Mouse (Mus musculus) adrenal gland, postnatal 36 days (tissue): ENCODE measurements around the gene Fam83e. TPM values are rescaled to one million over a fixed set of nuclear protein-coding genes. Genes with fewer than 3 reads are reported as not detected.

Experiments
- DNase-seq, 2 experiments: peaks; one replicate each; pipeline ENCODE4 v3.0.0; 2021; ENCODE audit warnings: mixed read lengths in 1 of 2
- total RNA-seq, 2 experiments: library from RNA; stranded (reverse); gene quantifications; 2 replicates each; pipeline ENCODE4 v1.2.3; 2021

The Fam83e gene
- total RNA-seq, 2 experiments from 2014 or later, result 0.36 to 0.46 TPM

DNA sequence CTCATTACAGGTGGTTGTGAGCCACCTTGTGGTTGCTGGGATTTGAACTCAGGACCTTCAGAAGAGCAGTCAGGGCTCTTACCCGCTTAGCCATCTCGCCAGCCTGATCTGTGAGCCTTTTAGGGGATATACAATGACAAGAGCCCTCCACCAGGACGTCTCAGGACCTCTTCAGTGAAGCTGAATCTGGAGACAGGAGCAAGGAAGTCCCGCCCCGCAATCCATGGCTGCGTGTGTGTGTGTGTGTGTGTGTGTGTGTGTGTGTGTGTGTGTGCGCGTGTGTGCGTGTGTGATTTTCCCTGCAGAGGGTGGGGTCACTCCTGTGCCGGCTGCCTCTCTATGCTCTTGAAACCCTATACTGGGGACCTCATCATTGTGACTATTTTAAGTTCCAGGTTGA, 18.8 kb downstream of the Fam83e start:
- no peak for DNase-seq

- DNase-seq, result no peak
Measured at GRCm38 (mm10) chr7:45741308-45741707, 20.3 kb downstream of the Fam83e start.

GRCm38 (mm10) chr7:45741777-45742176, 20.8 kb downstream of the Fam83e start:
- no peak for DNase-seq

DNA sequence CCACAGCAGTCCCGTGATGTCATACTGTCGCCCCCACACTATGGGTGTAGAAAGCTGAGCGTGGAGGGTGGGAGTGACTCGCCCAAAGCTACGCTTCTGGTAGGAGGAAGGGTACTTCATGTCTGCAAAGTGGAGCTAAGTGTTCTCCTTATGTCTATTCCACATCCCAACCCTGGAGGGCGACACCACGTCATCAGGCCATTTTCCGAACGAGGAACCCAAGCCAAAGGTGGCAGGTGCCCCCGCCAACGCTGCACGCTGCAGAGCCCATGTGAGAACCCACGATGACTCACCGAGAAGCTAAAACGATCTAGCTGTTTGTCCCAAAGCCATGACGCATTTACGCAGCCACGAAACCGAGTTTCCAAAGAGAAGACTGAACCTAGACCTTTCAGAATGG, 21.3 kb downstream of the Fam83e start:
- DNase-seq, result peak; percentile 45 to 54

- peak; percentile 75 to 81 for DNase-seq
Measured at GRCm38 (mm10) chr7:45744387-45744786, 23.4 kb downstream of the Fam83e start.

GRCm38 (mm10) chr7:45746518-45746917, 25.5 kb downstream of the Fam83e start:
- no peak for DNase-seq

- no peak for DNase-seq
Measured at GRCm38 (mm10) chr7:45747450-45747849, 26.4 kb downstream of the Fam83e start.

GRCm38 (mm10) chr7:45748110-45748509, 27.1 kb downstream of the Fam83e start:
- DNase-seq, result no peak

DNA sequence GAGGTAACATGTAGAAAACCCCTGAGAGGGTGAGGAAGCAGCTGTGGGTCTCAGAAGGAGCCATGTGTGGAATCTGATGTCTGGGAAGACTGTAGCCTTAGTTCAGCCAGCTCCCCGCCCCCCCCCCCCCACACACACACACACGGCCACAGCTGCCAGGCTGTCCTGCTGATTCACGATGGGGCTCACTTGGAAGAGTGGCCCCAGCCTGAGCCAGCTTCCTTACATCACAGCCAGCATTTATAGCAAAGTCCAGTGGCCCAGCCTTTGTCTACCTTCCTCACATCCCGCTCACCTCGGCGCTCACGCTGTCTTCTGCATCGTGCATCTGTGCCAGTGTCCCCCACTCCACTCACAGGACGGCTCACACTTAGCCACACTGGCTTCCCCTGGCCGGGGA, 28.4 kb downstream of the Fam83e start:
- peak; percentile 28 to 36 for DNase-seq

DNA sequence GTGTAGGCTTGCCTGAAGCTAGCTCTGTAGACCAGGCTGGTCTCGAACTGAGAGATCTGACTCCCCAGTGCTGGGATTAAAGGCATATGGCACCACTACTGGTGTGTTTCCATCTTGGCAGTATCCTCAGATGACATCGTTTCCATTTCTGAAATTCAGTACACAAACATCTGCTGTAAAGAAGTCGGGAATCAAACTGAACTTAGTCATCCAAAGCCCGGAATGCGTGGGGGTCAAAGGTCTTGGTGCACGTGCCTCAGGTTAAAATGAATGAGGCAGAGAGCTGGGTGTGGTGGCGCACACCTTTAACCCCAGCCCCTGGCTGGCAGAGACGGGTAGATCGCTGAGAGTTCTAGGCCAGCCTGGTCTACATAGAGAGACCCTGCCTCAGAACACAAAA, 29.1 kb downstream of the Fam83e start:
- no peak for DNase-seq

- DNase-seq, result no peak
Measured at GRCm38 (mm10) chr7:45755703-45756102, 34.7 kb downstream of the Fam83e start.

- peak in 1 of 2 experiments; percentile 17 for DNase-seq
Measured at GRCm38 (mm10) chr7:45759400-45759799, 38.4 kb downstream of the Fam83e start.

GRCm38 (mm10) chr7:45760151-45760550, 39.1 kb downstream of the Fam83e start:
- DNase-seq, result no peak

GRCm38 (mm10) chr7:45765995-45766394, 45.0 kb downstream of the Fam83e start:
- DNase-seq, result no peak

DNA sequence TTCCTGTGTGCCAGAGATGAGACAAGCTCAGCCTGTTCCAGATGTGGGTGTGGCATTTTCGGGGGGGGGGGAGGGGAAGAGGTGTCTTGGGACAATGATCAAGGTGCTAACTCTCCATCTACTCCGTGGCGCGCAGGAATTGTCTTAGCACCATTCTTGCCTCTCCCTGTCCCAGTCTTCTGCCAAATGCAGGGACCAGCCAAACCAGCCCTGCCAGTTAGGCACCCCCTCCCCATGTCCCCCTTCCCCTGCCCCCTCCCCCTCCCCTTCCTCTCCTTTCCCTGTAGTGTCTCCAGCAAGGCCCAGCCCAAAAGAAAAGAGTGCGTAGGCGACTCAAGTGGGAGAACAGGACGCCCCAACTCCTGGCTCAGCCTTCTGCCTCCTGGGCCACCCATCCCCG, 45.8 kb downstream of the Fam83e start:
- DNase-seq, result no peak

DNA sequence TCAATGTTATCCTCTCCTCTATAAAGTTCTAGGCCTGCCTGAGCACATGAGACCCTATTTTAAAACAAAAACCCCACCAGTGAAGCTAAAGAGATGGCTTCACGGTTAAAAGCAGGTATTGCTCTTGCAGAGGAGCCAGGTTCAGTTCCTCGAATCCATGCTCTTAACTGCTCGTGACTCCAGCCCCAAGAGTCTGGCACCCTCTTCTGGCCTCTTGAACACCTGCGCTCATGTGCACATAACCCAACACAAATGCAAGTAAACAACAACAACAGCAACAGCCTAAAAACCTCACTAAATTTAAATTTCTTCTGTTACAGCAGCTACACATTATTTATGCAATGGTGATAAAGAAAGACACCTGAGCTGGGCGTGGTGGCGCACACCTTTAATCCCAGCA, 46.5 kb downstream of the Fam83e start:
- DNase-seq, result no peak

- DNase-seq, result no peak
Measured at GRCm38 (mm10) chr7:45770427-45771082, 49.5 kb downstream of the Fam83e start.

DNA sequence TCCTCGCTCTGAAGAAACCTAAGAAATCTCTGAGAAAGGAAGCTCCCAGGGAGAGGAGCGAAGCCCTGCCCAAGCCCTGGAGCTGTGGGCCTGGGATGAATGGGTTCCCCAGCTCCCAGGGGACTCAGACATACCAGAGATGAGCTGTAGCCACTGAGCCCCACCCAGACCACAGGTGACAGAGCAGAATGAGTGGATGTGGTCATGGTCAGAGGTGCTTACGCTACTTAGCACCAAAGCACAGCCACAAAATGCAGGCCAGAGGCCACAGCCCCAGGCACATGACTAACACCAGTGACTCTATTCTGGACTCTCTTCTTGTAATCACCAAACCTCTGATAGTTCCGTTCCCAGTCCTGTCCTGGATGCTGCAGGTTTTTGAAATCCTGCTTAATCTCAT, 50.1 kb downstream of the Fam83e start:
- DNase-seq, result no peak

DNA sequence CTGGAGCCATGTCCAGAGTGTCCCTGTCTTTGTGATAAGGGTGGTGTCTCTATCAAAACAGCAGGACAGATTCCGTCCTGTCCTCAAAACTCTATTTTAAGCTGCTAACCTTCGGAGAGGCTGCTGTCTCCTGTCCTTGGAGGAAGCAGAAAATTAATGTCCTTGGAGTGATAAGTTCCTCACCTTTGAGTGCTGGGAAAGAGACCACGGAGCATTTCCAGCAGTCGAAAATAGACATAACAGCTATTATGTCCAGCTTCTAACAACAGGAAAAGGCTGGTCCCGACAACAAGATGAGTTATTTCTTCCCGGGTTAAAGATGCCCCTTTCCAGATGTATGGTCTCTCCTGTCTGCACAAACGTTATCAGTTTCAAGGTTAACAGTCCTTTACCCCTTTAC, 54.2 kb downstream of the Fam83e start:
- DNase-seq, result no peak

Other genes starting within 250 kb of the Fam83e start
- gene Tulp2, start 239.3 kb upstream of the Fam83e start, total RNA-seq, result 1 to 10 TPM in 1 of 2 experiments, under 1 TPM in 1; 0.86 to 2.1 TPM
- gene Gm45808, start 234.4 kb upstream of the Fam83e start, total RNA-seq, result 10 to 100 TPM; 39.2 to 52.3 TPM
- gene Dhdh, start 232.4 kb upstream of the Fam83e start, total RNA-seq, result 10 to 100 TPM; 57.8 to 75.6 TPM
- 100 to 1,000 TPM; 263 to 267 TPM for gene Nucb1, start 210.8 kb upstream of the Fam83e start, total RNA-seq
- 10 to 100 TPM; 45.7 to 68.4 TPM for gene Ppp1r15a, start 194.9 kb upstream of the Fam83e start, total RNA-seq
- gene Plekha4, start 194.9 kb upstream of the Fam83e start, total RNA-seq, result 1 to 10 TPM; 3.5 to 4.2 TPM
- 1 to 10 TPM in 1 of 2 experiments, under 1 TPM in 1; 0.56 to 1.2 TPM for gene Hsd17b14, start 166.3 kb upstream of the Fam83e start, total RNA-seq
- gene Bcat2, start 151.1 kb upstream of the Fam83e start, total RNA-seq, result 100 to 1,000 TPM; 165 to 289 TPM
- gene Fgf21, start 105.7 kb upstream of the Fam83e start, total RNA-seq, result under 1 TPM in 1 of 2 experiments, not detected in 1; 0.33 TPM
- gene Fut1, start 103.9 kb upstream of the Fam83e start, total RNA-seq, result not detected
- gene Izumo1, start 99.4 kb upstream of the Fam83e start, total RNA-seq, result under 1 TPM; 0.16 to 0.20 TPM
- 10 to 100 TPM; 18.7 to 26.0 TPM for gene Rasip1, start 93.7 kb upstream of the Fam83e start, total RNA-seq
- 10 to 100 TPM in 1 of 2 experiments, 1 to 10 TPM in 1; 3.0 to 11.0 TPM for gene Mamstr, start 81.2 kb upstream of the Fam83e start, total RNA-seq
- gene Fut2, start 54.8 kb upstream of the Fam83e start, total RNA-seq, result under 1 TPM in 1 of 2 experiments, not detected in 1; 0.17 TPM
- gene Ntn5, start 37.2 kb upstream of the Fam83e start, total RNA-seq, result under 1 TPM; 0.23 to 0.83 TPM
- under 1 TPM; 0.23 to 0.99 TPM for gene Sec1, start 26.8 kb upstream of the Fam83e start, total RNA-seq
- gene Car11, start 21.4 kb upstream of the Fam83e start, total RNA-seq, result 10 to 100 TPM in 1 of 2 experiments, 1 to 10 TPM in 1; 8.6 to 10.2 TPM
- gene Dbp, start 16.1 kb upstream of the Fam83e start, total RNA-seq, result 100 to 1,000 TPM; 125 to 262 TPM
- 1,000 to 10,000 TPM; 1,050 to 1,062 TPM for gene Rpl18, start 5.8 kb upstream of the Fam83e start, total RNA-seq
- 10 to 100 TPM; 35.5 to 35.6 TPM for gene Sphk2, start 3.2 kb upstream of the Fam83e start, total RNA-seq
- gene Spaca4, start 4.6 kb downstream of the Fam83e start, total RNA-seq, result not detected
- gene Lmtk3, start 62.5 kb downstream of the Fam83e start, total RNA-seq, result 1 to 10 TPM; 6.1 to 8.5 TPM
- 1 to 10 TPM; 1.1 to 1.4 TPM for gene Sult2b1, start 63.5 kb downstream of the Fam83e start, total RNA-seq
- gene Cyth2, start 93.4 kb downstream of the Fam83e start, total RNA-seq, result 100 to 1,000 TPM; 121 to 125 TPM
- gene Kcnj14, start 103.6 kb downstream of the Fam83e start, total RNA-seq, result under 1 TPM; 0.16 to 0.53 TPM
- 10 to 100 TPM; 27.1 to 36.0 TPM for gene Grwd1, start 109.7 kb downstream of the Fam83e start, total RNA-seq
- gene Kdelr1, start 151.6 kb downstream of the Fam83e start, total RNA-seq, result 100 to 1,000 TPM; 137 to 140 TPM
- 1 to 10 TPM in 1 of 2 experiments, under 1 TPM in 1; 0.63 to 1.2 TPM for gene Grin2d, start 157.2 kb downstream of the Fam83e start, total RNA-seq
- under 1 TPM in 1 of 2 experiments, not detected in 1; 0.36 TPM for gene Syngr4, start 175.5 kb downstream of the Fam83e start, total RNA-seq
- 10 to 100 TPM; 55.1 to 66.5 TPM for gene Tmem143, start 175.7 kb downstream of the Fam83e start, total RNA-seq
- gene Emp3, start 200.2 kb downstream of the Fam83e start, total RNA-seq, result 100 to 1,000 TPM; 264 to 580 TPM
- gene Ccdc114, start 202.9 kb downstream of the Fam83e start, total RNA-seq, result 10 to 100 TPM; 31.8 to 38.9 TPM